34 mouse cellular contexts compared by ENCODE assay signal in genomic region chr11:45892861-45893360, GRCm38 (mm10).
"Had no signal": no experiment of that assay in that cellular context is flagged by ENCODE, and none has a peak within 500 bp of the region (broad histone marks: within the 10 kb centered on the region; RNA-seq: fewer than 3 reads in every experiment).

No protein-coding gene starts in this region.

- H3K4me2 ChIP-seq: heart, embryonic 11.5 days; heart, embryonic 13.5 days; heart, embryonic 15.5 days; hindbrain, embryonic 12.5 days; hindbrain, embryonic 13.5 days; hindbrain, embryonic 14.5 days; hindbrain, embryonic 15.5 days; intestine, embryonic 15.5 days; kidney, embryonic 15.5 days had no signal

- H3K9me3 ChIP-seq: heart, embryonic 10.5 days; heart, embryonic 13.5 days; heart, embryonic 15.5 days; hindbrain, embryonic 10.5 days; hindbrain, embryonic 12.5 days; hindbrain, embryonic 13.5 days; hindbrain, embryonic 15.5 days; intestine, embryonic 15.5 days; kidney, embryonic 15.5 days had no signal

- H3K4me3 ChIP-seq: heart, adult 2 months; heart, embryonic 10.5 days; heart, embryonic 13.5 days; heart, embryonic 15.5 days; hindbrain, embryonic 10.5 days; hindbrain, embryonic 12.5 days; hindbrain, embryonic 13.5 days; hindbrain, embryonic 15.5 days; intestine, embryonic 15.5 days; kidney, embryonic 15.5 days; layer of hippocampus, adult 2 months; left cerebral cortex, adult 2 months had no signal

- DNase-seq: heart, adult 2 months; heart, postnatal 10 days; heart, postnatal 14 days; heart, postnatal 36 days; heart, postnatal 4 days; kidney, adult 11 months; kidney, adult 18-20 months; kidney, adult 2 months; kidney, adult 8-10 months; kidney, adult 9 months; kidney, postnatal 10 days; kidney, postnatal 14 days; kidney, postnatal 25 days; kidney, postnatal 36 days; kidney, postnatal 4 days; layer of hippocampus, adult 9-11 months; layer of hippocampus, postnatal 36 days had no signal

- H3K4me1 ChIP-seq: heart, embryonic 10.5 days; hindbrain, embryonic 10.5 days; hindbrain, embryonic 12.5 days; hindbrain, embryonic 13.5 days; hindbrain, embryonic 15.5 days; intestine, embryonic 15.5 days; kidney, embryonic 15.5 days had no signal

- H3K27ac ChIP-seq: heart, adult 2 months; heart, embryonic 10.5 days; heart, embryonic 13.5 days; heart, embryonic 15.5 days; hindbrain, embryonic 10.5 days; hindbrain, embryonic 12.5 days; hindbrain, embryonic 13.5 days; hindbrain, embryonic 14.5 days; hindbrain, embryonic 15.5 days; hindbrain, postnatal 0 days; intestine, embryonic 15.5 days; kidney, embryonic 15.5 days; kidney, postnatal 0 days; layer of hippocampus, adult 2 months; left cerebral cortex, adult 2 months had no signal

- H3K27me3 ChIP-seq: heart, embryonic 13.5 days; heart, embryonic 15.5 days; hindbrain, embryonic 12.5 days; hindbrain, embryonic 13.5 days; hindbrain, embryonic 15.5 days; intestine, embryonic 15.5 days; kidney, embryonic 15.5 days had no signal

- ATAC-seq: hindbrain, embryonic 16.5 days; hindbrain, postnatal 0 days; inflammation-experienced regulatory T-cells, adult 6 months; intestine, embryonic 15.5 days had no signal

- H3K9ac ChIP-seq: heart, embryonic 13.5 days; heart, embryonic 15.5 days; hindbrain, embryonic 12.5 days; hindbrain, embryonic 13.5 days; hindbrain, embryonic 14.5 days; hindbrain, embryonic 15.5 days; intestine, embryonic 15.5 days; kidney, embryonic 15.5 days had no signal
